Mouse (Mus musculus) heart, adult 11 months (tissue): Measurements from ENCODE around the gene Trp53bp2.

Source experiments
- DNase-seq: peaks from one replicate; pipeline ENCODE4 v3.0.0; 2022

Gene Trp53bp2

DNA sequence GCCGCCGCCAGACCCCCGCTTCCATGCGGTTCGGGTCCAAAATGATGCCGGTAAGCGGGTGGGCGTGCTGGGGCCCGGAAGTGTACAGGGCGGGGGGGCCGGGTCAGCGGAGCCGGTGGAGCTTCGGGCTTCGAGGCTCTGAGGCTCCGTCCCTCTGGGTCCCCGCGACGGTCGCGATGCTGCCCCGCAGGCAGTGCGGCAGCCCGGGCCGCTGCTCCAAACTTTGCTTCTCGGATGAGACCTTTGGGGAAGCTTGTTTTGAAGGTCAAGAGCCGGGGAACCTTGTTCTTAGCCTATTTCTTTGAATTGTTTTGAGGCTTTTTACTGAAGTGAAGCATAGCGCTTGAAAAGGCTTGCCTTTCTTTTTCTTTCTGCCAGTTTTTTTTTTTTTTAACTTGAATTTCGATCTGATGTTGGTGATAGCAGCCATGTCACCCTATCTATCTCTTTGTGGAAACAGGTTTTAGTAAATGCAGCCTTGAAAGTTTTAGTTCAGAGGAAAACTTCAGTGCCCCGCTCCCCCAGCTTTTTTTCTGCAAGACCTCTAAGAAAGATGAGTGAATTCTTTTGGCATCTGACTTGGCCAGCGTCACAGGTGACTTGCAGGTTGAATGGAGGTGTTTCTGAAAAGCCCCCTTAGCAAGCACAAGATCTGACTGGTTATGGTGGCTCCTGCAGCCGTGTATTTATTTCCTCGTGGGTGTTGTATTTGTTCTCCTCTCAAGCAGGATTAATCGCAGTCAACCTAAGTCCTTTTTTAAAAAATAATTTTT, 615 bp downstream of the Trp53bp2 start:
- peak; percentile 72 for DNase-seq

DNA sequence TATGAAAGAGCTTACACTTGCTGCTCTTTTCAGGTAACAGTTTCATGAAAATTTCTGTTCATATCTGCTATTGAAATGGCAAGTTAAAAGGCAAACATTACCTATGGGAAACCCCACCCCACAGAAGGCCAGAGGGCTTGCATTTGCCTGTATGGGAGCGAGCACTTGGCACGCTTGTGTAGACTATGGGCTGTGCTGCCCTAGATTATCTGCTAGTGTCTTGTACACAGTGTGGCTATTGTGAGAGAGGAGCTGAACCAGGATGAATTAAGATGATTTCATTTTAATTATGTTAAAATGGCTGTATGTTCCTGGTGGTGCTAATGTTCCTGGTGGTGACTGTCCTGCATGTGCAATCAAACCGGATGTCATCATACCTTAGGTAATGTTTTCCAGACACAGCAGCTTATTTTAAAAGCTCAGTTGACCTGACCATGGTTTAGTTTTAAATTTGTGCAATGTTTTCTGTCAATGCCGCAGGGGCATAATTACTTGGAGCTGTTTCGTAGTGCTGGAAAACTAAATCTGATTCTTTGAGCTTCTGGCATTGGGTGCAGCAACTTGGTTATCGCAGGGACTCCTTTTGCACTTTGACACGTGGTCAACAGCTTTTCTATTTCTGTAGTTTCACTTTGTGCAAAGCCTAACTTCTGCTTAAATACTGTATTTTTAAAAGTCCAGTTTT, 3.8 kb downstream of the Trp53bp2 start:
- DNase-seq = peak; percentile 73

DNA sequence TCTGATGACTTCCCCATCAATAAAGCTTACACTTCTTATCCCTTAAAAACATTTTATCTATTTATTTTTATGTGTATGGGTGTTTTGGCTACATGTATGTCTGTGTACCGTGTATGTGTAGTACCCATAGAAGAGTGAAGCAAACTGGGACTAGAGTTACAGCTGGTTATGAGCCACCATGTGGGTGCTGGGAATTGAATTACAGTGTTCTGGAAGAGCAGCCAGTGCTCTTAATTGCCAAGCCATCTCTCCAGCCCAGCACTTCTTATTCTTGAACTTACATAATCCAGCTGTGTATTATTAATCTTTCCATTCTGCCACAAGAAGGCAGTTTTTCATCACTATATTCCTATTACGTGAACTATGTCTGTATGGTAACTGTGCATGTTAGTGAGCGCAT, 10.5 kb downstream of the Trp53bp2 start:
- DNase-seq = peak; percentile 81

DNA sequence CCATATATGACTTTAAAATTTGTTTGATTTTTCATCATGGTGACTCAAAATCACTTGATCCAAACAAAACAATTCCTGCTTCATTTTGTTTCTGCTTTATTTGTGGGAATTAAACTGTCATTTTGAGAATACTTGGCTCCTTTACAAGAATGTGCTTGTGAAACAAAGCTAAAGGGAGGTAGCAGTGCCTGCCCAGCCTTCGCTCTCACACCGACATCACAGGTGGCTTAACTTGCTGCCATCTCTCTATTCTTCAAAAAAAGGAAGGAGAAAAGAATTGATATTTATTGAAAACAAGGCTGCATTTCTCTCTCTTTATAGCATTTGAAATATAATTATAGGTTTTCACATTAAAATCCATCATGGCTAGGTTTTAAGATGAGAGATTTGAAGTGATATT, 15.3 kb downstream of the Trp53bp2 start:
- peak; percentile 51 for DNase-seq

DNA sequence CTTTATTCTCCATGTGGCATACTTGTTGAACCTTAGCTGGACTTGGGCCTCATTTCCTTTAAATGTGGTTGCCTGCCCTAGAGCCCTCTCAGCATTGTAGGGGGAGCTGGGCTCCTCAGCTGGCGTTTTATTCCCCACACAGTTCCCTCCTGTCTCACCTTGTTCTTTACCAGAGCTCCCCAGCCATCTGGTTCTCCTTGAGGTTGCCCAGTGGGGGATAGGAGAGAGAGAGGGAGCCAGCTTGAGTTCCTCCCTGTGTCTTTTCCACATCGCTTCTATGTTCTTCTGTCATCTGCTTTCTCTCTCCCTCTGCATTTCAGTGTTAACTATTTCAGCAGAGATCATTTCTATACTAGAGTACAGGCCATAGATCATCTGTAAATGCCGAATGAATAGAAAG, 16.2 kb downstream of the Trp53bp2 start:
- peak; percentile 53 for DNase-seq

DNA sequence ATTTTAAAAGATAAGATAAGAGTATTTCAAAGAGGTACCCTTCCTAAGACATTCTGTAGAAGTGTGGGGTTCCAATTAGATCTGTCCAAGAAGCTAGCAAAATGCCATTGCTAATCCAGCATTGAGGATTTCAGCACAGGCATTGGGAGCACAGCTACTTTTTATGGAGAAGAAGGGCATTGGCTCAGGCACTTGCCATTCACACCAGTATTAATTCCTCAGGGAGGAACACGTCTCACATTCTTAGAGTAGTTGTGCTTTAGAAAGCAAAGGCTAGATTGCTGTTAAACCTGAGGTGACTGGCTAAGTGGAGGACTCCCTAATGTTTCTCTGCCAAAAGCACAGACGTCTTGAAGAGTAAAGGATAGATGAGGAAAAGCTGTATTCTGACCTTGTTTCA, 17.5 kb downstream of the Trp53bp2 start:
- peak; percentile 80 for DNase-seq

DNA sequence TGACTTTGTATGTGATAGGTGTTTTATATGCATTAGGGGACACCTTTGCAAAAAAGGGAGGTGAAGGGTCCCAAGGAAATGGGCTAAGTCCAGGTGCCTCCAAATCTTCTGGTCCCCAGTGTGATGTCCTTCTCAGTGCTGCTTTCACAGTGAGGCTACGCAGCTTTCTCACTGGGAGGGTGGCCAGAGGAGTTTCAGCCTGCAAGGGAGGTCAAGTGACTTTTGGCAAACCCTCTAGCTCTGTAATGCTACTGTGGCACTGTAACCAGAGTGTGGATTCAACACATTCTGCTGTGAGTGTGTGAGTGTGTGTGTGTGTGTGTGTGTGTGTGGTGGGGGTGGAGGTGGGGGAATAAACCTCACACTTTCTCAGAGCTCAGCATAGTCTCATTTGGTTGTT, 18.5 kb downstream of the Trp53bp2 start:
- DNase-seq = peak; percentile 97

DNA sequence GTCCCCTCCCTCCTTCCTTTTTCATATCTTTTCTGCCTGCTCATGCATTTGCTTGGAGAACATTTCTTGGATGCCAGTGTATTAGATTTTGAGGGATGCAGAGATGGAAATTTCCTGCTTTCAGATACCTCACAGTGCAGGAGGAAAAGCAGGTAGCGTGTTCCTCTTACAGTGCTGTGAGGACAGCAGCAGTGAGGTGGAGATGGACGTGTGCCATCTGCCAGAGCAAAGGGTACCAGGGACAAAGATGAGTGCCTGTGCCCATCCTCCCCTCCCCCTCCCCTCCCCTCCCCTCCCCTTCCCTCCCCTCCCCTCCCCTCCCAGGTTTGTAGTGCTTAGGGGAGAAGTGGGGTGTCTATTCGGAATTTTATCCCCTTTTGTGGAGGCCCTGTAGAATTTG, 20.9 kb downstream of the Trp53bp2 start:
- peak; percentile 40 for DNase-seq

DNA sequence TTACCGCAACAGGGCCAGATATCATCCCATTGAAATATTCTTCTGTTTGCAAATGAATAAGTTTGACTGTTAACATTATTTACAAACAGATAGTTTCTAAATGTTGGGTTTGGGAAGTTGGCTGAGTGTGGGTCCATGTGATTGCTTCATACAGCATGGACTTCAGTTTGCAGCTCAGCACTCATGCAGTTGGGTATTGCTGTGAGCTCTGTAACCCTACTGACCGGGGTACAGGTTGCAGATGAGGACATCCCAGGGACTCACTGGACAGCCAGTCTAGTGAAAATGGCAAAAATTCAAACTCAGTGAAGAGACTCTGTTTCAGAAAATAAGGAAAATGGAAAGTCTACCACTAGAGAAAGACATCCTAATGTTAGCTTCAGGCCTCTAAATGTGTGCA, 21.7 kb downstream of the Trp53bp2 start:
- peak; percentile 69 for DNase-seq

DNA sequence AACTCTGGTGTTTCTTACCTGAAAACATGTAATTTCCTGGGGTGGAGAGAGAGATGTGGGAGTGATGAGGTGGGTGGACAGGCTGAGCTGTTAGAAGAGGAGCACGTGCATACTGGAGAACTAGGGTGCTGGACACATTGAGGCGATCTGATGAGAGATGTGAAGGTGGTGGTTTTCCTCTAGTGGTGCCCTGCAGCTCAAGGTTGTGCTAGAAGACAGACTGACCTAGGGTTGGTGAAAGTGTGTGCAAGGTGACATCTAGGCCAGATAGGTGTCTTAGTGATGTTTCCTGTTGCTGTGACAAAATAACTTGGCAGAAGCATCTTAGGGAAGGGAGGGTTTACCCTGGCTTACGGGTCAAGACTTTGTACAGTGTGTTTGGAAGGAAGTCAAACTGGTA, 23.1 kb downstream of the Trp53bp2 start:
- DNase-seq = peak; percentile 76

DNA sequence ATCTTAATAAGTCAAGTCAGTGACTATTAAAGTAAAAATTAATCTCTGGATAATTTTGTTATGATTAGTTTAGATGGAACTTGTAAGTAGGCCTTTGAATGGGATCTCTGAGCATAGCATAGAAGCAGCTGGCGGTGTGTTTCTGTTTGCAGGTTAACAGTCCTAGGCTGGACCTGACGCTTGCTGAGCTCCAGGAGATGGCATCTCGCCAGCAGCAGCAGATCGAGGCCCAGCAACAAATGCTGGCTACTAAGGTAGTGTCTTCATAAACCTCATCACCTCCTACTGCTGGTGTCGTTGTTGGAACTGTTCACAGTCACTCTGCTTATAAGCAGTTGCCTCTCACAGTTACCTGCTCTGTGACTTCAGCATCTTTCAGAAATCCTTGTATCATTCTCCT, 27.8 kb downstream of the Trp53bp2 start:
- peak; percentile 45 for DNase-seq

DNA sequence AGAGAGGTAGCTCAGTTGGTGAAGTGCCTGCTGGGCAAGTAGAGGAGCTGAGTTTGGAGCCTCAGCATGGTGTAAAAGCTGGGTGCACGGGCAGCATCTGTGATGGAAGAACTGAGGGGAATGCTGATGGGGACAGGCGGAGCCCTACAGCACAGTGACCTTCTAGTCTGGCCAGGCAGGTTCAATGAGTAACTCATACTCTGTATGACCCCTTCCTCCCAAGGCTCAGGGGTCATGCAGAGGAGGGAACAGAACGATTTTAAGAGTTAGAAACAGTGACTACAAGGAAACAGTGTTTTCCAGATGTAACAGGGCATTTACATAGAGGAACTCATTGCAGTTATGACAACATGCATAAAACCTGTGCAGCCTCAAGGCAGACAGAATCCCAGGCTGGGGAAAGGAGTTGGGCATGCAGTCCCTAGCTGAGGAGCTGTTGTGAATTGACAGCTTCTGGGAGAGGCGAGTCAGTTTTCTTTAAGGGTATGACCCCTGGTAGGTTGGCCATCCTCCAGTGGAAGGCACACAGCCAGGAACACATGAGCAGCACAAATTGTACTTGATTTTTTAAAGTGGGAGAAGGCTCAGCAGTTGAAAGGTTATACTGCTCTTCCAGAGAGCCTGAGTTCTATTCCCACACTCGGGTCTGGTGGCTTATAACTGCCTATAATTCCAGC, 30.7 kb downstream of the Trp53bp2 start:
- DNase-seq = peak; percentile 98

DNA sequence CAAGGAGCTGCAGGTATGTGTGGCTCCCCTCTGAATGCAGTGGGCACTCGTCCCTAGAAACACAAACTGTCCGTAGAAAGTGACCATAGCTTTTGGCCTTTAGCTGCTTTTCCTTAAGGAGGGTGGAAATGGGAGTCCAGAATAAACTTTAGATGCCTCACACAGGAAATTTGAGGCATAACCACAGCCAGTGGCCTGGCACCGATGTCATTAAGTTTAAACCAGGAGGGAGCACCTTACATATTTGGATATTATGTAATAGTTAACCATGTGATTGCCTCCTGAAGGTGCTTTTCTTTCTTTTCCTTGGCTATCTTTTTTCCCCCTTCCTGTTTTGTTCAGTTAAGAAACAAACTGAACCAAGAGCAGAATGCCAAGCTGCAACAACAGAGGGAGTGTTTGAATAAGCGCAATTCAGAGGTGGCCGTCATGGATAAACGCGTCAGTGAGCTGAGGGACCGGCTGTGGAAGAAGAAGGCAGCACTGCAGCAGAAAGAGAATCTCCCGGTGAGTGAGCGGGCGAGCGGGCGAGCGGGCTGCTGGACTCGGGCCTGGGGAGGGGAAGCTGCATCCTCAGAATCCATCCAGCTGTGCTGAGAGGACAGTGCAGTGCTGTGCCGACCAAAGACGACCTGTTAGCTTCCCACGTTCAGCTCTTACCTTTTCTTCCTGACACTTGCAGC, 33.0 kb downstream of the Trp53bp2 start:
- DNase-seq = peak; percentile 80

DNA sequence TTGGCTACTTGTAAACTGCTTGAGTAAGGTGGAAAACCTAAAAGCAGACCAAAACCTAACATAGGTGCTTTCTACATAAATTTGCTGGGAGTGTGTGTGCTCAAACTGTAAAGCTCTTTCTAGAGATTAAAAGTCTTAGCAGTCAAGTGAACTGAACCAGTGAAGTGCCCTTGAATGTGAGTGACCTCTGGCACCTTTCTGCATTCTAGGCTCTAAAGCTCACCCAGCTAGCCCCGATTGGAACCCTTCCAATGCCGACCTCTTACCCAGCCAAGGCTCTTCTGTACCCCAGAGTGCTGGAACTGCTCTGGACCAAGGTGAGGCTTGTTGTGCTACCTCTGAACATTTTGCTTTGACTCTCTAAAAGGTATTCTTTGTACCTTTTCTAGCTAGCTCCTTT, 35.1 kb downstream of the Trp53bp2 start:
- DNase-seq = peak; percentile 68

DNA sequence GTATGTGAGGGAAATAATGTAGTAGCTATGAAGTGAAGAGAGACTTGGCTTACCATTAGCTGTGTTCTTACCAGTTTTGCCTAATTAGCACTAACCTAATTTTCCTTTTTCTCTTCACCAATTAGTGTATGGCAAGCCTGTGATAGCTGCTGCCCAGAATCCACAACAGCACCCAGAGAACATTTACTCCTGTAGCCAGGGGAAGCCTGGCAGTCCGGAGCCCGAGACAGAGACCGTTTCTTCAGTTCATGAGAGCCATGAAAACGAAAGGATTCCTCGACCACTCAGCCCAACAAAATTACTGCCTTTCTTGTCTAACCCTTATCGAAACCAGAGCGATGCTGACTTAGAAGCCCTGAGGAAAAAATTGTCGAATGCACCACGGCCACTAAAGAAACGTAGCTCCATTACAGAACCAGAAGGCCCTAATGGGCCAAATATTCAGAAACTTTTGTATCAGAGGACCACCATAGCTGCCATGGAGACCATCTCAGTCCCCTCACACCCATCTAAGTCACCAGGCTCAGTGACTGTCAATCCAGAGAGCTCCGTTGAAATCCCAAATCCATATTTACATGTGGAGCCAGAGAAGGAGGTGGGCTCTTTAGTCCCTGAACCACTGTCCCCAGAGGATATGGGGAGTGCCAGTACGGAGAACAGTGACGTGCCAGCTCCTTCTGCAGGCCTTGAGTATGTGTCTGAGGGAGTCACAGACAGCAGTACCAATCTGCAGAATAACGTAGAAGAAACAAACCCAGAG, 39.5 kb downstream of the Trp53bp2 start:
- DNase-seq = peak; percentile 80

DNA sequence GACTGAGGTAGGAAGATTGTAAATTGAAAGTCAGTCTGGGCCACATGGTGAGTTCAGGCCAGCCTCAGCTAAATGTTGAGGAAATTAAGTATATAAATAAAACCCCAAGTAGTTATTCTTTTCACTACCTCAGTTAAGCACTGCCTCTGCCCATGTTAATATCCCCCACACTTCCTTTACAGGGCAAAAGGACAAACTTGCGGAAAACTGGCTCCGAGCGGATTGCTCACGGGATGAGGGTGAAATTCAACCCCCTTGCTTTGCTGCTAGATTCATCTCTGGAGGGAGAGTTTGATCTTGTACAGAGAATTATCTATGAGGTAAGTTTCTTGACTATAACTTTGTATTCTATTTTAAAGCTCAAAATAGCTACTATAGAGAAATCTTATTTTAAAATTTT, 43.5 kb downstream of the Trp53bp2 start:
- DNase-seq = peak; percentile 79

DNA sequence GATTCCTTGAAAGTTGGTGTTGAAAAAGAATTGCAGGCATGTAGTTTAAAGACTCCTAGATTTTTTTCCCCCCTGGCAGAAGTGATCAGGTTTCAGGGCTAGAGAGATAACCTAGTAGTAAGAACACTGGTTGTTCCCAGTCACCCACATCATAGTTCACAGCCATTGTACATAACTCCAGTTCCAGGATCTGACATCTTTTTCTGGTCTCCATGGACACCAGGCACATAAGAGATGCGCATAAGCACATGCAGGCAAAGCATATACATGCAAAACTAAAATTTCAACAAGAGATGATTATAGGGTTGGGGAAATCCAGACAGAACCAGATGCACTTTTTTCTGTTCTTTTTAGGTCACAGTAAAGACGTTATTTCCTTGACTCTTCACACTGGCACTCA, 46.1 kb downstream of the Trp53bp2 start:
- peak; percentile 49 for DNase-seq

DNA sequence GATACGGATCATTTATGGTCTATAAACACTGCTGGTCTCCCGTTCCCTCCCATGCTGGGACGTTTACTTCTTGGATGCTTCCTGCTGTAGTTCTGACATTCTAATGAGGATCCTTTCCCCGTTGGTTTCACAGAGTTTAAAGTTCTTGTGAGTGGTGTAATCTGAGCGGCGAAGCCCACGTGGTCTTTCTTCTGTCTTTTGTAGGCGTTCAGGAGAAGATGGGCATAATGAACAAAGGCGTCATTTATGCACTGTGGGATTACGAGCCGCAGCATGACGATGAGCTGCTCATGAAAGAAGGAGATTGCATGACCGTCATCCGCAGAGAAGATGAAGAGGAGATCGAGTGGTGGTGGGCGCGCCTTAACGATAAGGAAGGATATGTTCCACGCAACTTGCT, 49.6 kb downstream of the Trp53bp2 start:
- peak; percentile 85 for DNase-seq

DNA sequence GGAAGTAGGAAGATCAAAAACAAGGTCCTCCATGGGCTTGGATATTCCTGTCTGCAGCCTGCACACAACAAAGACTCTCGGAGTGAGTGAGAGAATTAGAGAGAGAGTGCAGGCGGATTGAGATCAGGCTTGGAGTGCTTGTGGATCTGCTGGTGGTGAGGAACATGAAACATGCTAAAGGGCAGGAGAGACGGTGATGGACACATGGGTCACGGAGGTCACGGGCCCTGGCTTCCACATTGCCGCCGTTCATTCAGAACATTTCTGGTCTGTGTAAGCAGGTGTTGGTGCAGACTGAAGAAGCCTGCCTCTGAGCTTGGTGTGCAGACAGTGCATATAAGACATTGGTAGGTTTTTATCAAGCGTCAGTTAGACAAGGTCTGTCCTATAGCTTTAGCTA, 50.5 kb downstream of the Trp53bp2 start:
- DNase-seq = peak; percentile 50

DNA sequence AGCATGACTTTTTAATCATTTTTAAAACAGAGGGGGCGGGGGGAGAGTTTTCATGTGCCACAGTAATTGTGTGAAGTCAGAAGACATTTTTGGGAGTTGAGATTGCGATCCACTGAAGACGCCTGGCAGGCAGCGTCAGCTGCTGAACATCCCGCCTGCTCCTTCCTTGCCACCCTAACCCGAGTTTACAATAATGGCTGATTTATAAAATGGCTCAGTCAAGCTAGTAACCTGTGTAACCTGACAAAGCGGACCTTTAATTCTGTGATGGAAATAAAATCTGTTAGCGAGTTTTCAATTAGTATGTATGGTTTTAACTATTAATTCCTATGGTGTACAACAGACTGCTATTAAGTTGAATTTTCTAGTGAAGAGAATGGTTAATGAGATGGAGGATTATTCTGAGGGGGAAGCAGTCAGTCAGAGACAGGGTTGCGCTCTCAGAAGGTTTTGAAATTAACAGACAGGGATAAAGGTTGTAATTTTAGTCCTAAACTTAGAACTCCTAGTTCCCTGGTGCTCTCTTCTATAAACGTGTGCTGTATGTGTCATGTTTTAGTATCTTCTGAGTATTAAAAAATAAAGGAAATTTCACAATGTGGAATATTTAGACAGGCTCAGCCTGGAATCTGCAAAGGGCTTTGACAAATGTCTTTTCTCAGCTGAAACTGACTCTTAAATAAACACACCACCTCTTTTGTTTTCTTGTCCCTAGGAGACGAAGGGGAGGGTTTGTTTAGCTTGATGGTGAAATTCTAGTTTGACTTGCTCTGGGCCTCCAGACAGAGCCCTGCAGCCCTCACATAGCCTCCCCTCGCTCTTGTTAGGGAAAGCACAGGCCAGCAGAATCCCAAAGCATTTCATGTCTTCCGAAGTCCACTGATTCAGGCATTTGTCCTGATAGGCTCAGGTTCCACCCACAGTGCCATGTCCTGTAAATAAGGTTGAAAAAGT, 51.6 kb downstream of the Trp53bp2 start:
- DNase-seq = peak; percentile 81

DNA sequence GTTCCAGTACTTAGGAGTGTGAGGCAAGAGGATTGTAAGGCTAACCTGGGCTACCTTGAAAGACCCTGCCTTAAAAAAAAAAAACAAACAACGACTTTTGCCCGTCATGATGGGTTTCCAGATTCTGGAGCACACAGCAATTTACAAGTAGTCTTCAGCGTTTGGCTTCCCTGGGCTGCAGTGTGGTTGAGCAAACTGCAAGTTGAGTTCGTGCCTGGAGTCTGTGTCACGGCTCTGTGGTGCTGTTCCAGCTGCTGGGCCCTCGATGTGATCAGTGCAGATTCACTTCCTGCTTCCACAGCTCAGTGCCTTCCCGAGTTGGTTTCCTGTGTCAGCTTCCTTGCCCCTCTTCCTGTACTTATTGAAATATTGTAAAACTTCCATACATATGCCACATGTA, 52.3 kb downstream of the Trp53bp2 start:
- peak; percentile 94 for DNase-seq
